Mouse (Mus musculus): ENCODE measurements around the gene Smox. TPM values are rescaled to one million over a fixed set of nuclear protein-coding genes. Genes with fewer than 3 reads are reported as not detected.

Gene Smox
- polyA plus RNA-seq, 2 experiments: 37.9 to 68.8 TPM

GRCm38 (mm10) chr2:131484182-131484581, 7.1 kb upstream of the Smox start:
- no peak for TF ChIP-seq POLR2A (IDR thresholded peaks at IDR 0.05; ENCODE audit: borderline replicate concordance, extremely low read depth, insufficient read depth, insufficient read length)
- no peak for ATAC-seq (ENCODE audit: low FRiP score, low read depth)
- Histone ChIP-seq H3K9ac (ENCODE audit: low read depth, low read length, severe bottlenecking) (no peak overlapping the region), H3K4me3 (replicated peaks; ENCODE audit: low read length) (no peak overlapping the region), H3K27ac (replicated peaks; ENCODE audit: low read depth, low read length) (no peak overlapping the region), H3K9me3 (ENCODE audit: control insufficient read depth, low read length) (no peaks in the 10 kb centered on the region), H3K36me3 (ENCODE audit: control insufficient read depth, insufficient read depth, low read length) (no peaks in the 10 kb centered on the region), H3K27me3 (ENCODE audit: control insufficient read depth, insufficient read depth, low read length) (no peaks in the 10 kb centered on the region), H3K4me2 (replicated peaks; ENCODE audit: low read depth, low read length, severe bottlenecking) (no peak overlapping the region), H3K4me1 (ENCODE audit: control insufficient read depth, insufficient read depth, low read length) (peaks cover 26% of the 10 kb centered on the region)
- DNase-seq (ENCODE audit: low spot score): no peak
- WGBS: 69% methylated on average over 6 of the region's 6 CpGs

GRCm38 (mm10) chr2:131485126-131485525, 6.2 kb upstream of the Smox start:
- peaks cover 26% of the 10 kb centered on the region for H3K4me1 ChIP-seq (ENCODE audit: control insufficient read depth, insufficient read depth, low read length)
- no peak for TF ChIP-seq POLR2A (IDR thresholded peaks at IDR 0.05; ENCODE audit: borderline replicate concordance, extremely low read depth, insufficient read depth, insufficient read length)
- H3K4me3 ChIP-seq (replicated peaks; ENCODE audit: low read length): no peak overlapping the region
- no peak overlapping the region for H3K27ac ChIP-seq (replicated peaks; ENCODE audit: low read depth, low read length)
- H3K4me2 ChIP-seq (replicated peaks; ENCODE audit: low read depth, low read length, severe bottlenecking): no peak overlapping the region
- no peak overlapping the region for H3K9ac ChIP-seq (ENCODE audit: low read depth, low read length, severe bottlenecking)
- DNase-seq (ENCODE audit: low spot score) (no peak), ATAC-seq (ENCODE audit: low FRiP score, low read depth) (no peak)
- WGBS: 90% methylated on average over 15 of the region's 15 CpGs
- H3K36me3 ChIP-seq (ENCODE audit: control insufficient read depth, insufficient read depth, low read length): no peaks in the 10 kb centered on the region
- H3K9me3 ChIP-seq (ENCODE audit: control insufficient read depth, low read length): no peaks in the 10 kb centered on the region
- no peaks in the 10 kb centered on the region for H3K27me3 ChIP-seq (ENCODE audit: control insufficient read depth, insufficient read depth, low read length)

GRCm38 (mm10) chr2:131486046-131486445, 5.2 kb upstream of the Smox start:
- H3K4me2 ChIP-seq (replicated peaks; ENCODE audit: low read depth, low read length, severe bottlenecking): no peak overlapping the region
- H3K27me3 ChIP-seq (ENCODE audit: control insufficient read depth, insufficient read depth, low read length): no peaks in the 10 kb centered on the region
- no peak overlapping the region for H3K9ac ChIP-seq (ENCODE audit: low read depth, low read length, severe bottlenecking)
- H3K4me1 ChIP-seq (ENCODE audit: control insufficient read depth, insufficient read depth, low read length): peaks cover 26% of the 10 kb centered on the region
- H3K36me3 ChIP-seq (ENCODE audit: control insufficient read depth, insufficient read depth, low read length): no peaks in the 10 kb centered on the region
- 86% methylated on average over 3 of the region's 3 CpGs for WGBS
- DNase-seq (ENCODE audit: low spot score): no peak
- no peak for TF ChIP-seq POLR2A (IDR thresholded peaks at IDR 0.05; ENCODE audit: borderline replicate concordance, extremely low read depth, insufficient read depth, insufficient read length)
- no peak overlapping the region for H3K27ac ChIP-seq (replicated peaks; ENCODE audit: low read depth, low read length)
- no peaks in the 10 kb centered on the region for H3K9me3 ChIP-seq (ENCODE audit: control insufficient read depth, low read length)
- no peak overlapping the region for H3K4me3 ChIP-seq (replicated peaks; ENCODE audit: low read length)
- no peak for ATAC-seq (ENCODE audit: low FRiP score, low read depth)

- no peak for TF ChIP-seq POLR2A (IDR thresholded peaks at IDR 0.05; ENCODE audit: borderline replicate concordance, extremely low read depth, insufficient read depth, insufficient read length)
- WGBS: 28% methylated on average over 5 of the region's 5 CpGs
- Histone ChIP-seq H3K9ac (ENCODE audit: low read depth, low read length, severe bottlenecking) (no peak overlapping the region), H3K9me3 (ENCODE audit: control insufficient read depth, low read length) (no peaks in the 10 kb centered on the region), H3K4me2 (replicated peaks; ENCODE audit: low read depth, low read length, severe bottlenecking) (no peak overlapping the region), H3K4me3 (replicated peaks; ENCODE audit: low read length) (no peak overlapping the region), H3K36me3 (ENCODE audit: control insufficient read depth, insufficient read depth, low read length) (no peaks in the 10 kb centered on the region), H3K27me3 (ENCODE audit: control insufficient read depth, insufficient read depth, low read length) (no peaks in the 10 kb centered on the region), H3K4me1 (ENCODE audit: control insufficient read depth, insufficient read depth, low read length) (peaks cover 20% of the 10 kb centered on the region), H3K27ac (replicated peaks; ENCODE audit: low read depth, low read length) (no peak overlapping the region)
- DNase-seq (ENCODE audit: low spot score) (peak; percentile 48), ATAC-seq (ENCODE audit: low FRiP score, low read depth) (no peak)
These were observed 4.0 kb upstream of the Smox start for GRCm38 (mm10) chr2:131487337-131487736.

GRCm38 (mm10) chr2:131488261-131488660, 3.0 kb upstream of the Smox start:
- no peak for TF ChIP-seq POLR2A (IDR thresholded peaks at IDR 0.05; ENCODE audit: borderline replicate concordance, extremely low read depth, insufficient read depth, insufficient read length)
- no peak for ATAC-seq (ENCODE audit: low FRiP score, low read depth)
- H3K9ac ChIP-seq (ENCODE audit: low read depth, low read length, severe bottlenecking): no peak overlapping the region
- no peak overlapping the region for H3K4me2 ChIP-seq (replicated peaks; ENCODE audit: low read depth, low read length, severe bottlenecking)
- DNase-seq (ENCODE audit: low spot score): no peak
- no peaks in the 10 kb centered on the region for H3K36me3 ChIP-seq (ENCODE audit: control insufficient read depth, insufficient read depth, low read length)
- no peaks in the 10 kb centered on the region for H3K9me3 ChIP-seq (ENCODE audit: control insufficient read depth, low read length)
- H3K27me3 ChIP-seq (ENCODE audit: control insufficient read depth, insufficient read depth, low read length): no peaks in the 10 kb centered on the region
- H3K4me1 ChIP-seq (ENCODE audit: control insufficient read depth, insufficient read depth, low read length): peaks cover 20% of the 10 kb centered on the region
- 73% methylated on average over 4 of the region's 4 CpGs for WGBS
- no peak overlapping the region for H3K27ac ChIP-seq (replicated peaks; ENCODE audit: low read depth, low read length)
- no peak overlapping the region for H3K4me3 ChIP-seq (replicated peaks; ENCODE audit: low read length)

- no peak for DNase-seq (ENCODE audit: low spot score)
- Histone ChIP-seq H3K27me3 (ENCODE audit: control insufficient read depth, insufficient read depth, low read length) (no peaks in the 10 kb centered on the region), H3K4me3 (replicated peaks; ENCODE audit: low read length) (no peak overlapping the region), H3K4me1 (ENCODE audit: control insufficient read depth, insufficient read depth, low read length) (peaks cover 20% of the 10 kb centered on the region), H3K4me2 (replicated peaks; ENCODE audit: low read depth, low read length, severe bottlenecking) (no peak overlapping the region), H3K9me3 (ENCODE audit: control insufficient read depth, low read length) (no peaks in the 10 kb centered on the region), H3K27ac (replicated peaks; ENCODE audit: low read depth, low read length) (no peak overlapping the region), H3K36me3 (ENCODE audit: control insufficient read depth, insufficient read depth, low read length) (no peaks in the 10 kb centered on the region), H3K9ac (ENCODE audit: low read depth, low read length, severe bottlenecking) (no peak overlapping the region)
- TF ChIP-seq POLR2A (IDR thresholded peaks at IDR 0.05; ENCODE audit: borderline replicate concordance, extremely low read depth, insufficient read depth, insufficient read length): no peak
- ATAC-seq (ENCODE audit: low FRiP score, low read depth): no peak
- WGBS: 94% methylated on average over 2 of the region's 2 CpGs
These were observed 2.4 kb upstream of the Smox start for GRCm38 (mm10) chr2:131488870-131489269.
